Mouse (Mus musculus) urinary bladder, adult 18-20 months (tissue): ENCODE data around the gene Nt5m.
A peak's percentile ranks its signal among the peaks of the same experiment; 100 is the strongest.
"Not testable (repeated sequence)": the region's sequence is repeated elsewhere in the genome, so short reads cannot be mapped to it uniquely, and the experiment has no call there.

ENCODE experiments used
- DNase-seq, 2 experiments: peaks; one replicate each; pipeline ENCODE4 v3.0.0; 2022; ENCODE audit warnings: low spot score in 2 of 2, mixed read lengths in 2 of 2

Gene Nt5m

GRCm38 (mm10) chr11:59839008-59839458 is at the start of gene Nt5m:
Gene Nt5m (plus strand): TSS chr11:59839447.
- DNase-seq, result peak; percentile 85 to 89

- no peak for DNase-seq
These were observed 45.9 kb upstream of the Nt5m start for GRCm38 (mm10) chr11:59793390-59793789.

GRCm38 (mm10) chr11:59800412-59800811 is 38.8 kb upstream of the Nt5m start:
- no peak for DNase-seq

GRCm38 (mm10) chr11:59801881-59802280 is 37.4 kb upstream of the Nt5m start:
- no peak for DNase-seq

GRCm38 (mm10) chr11:59803516-59803915 is 35.7 kb upstream of the Nt5m start:
- no peak for DNase-seq

- DNase-seq, result no peak
These were observed 34.7 kb upstream of the Nt5m start for GRCm38 (mm10) chr11:59804409-59805110.

GRCm38 (mm10) chr11:59805256-59805655 is 34.0 kb upstream of the Nt5m start:
- DNase-seq, result no peak

GRCm38 (mm10) chr11:59805656-59806055 is 33.6 kb upstream of the Nt5m start:
- no peak for DNase-seq

GRCm38 (mm10) chr11:59808170-59808960 is 30.9 kb upstream of the Nt5m start:
- no peak for DNase-seq

- no peak for DNase-seq
These were observed 30.1 kb upstream of the Nt5m start for GRCm38 (mm10) chr11:59809071-59809669.

GRCm38 (mm10) chr11:59809670-59810474 is 29.4 kb upstream of the Nt5m start, which contains the start of gene Flcn:
Gene Flcn (minus strand): TSS chr11:59810016.
- DNase-seq, result peak; percentile 82 to 90

- DNase-seq, result no peak
These were observed 28.6 kb upstream of the Nt5m start for GRCm38 (mm10) chr11:59810480-59811158.

GRCm38 (mm10) chr11:59811211-59811610 is 28.0 kb upstream of the Nt5m start:
- DNase-seq, result no peak

GRCm38 (mm10) chr11:59813276-59813675 is 26.0 kb upstream of the Nt5m start:
- no peak for DNase-seq

- DNase-seq, result no peak
These were observed 24.9 kb upstream of the Nt5m start for GRCm38 (mm10) chr11:59814311-59814710.

- no peak for DNase-seq
These were observed 24.3 kb upstream of the Nt5m start for GRCm38 (mm10) chr11:59814936-59815335.

GRCm38 (mm10) chr11:59815482-59816065 is 23.7 kb upstream of the Nt5m start:
- DNase-seq, result no peak

- DNase-seq, result no peak
These were observed 21.3 kb upstream of the Nt5m start for GRCm38 (mm10) chr11:59817916-59818315.

- DNase-seq, result no peak
These were observed 17.6 kb upstream of the Nt5m start for GRCm38 (mm10) chr11:59821625-59822024.

- DNase-seq, result not testable (repeated sequence)
These were observed 1.5 kb upstream of the Nt5m start for GRCm38 (mm10) chr11:59837789-59838188.

- DNase-seq, result no peak
These were observed 821 bp upstream of the Nt5m start for GRCm38 (mm10) chr11:59838426-59838825.
